Mouse (Mus musculus) embryo, embryonic 11 days (tissue): Measurements from ENCODE around the gene Rabl6.

Source experiments
- DNase-seq: peaks from one replicate; pipeline ENCODE4 v3.0.0-alpha.2; 2015

Gene Rabl6

DNA sequence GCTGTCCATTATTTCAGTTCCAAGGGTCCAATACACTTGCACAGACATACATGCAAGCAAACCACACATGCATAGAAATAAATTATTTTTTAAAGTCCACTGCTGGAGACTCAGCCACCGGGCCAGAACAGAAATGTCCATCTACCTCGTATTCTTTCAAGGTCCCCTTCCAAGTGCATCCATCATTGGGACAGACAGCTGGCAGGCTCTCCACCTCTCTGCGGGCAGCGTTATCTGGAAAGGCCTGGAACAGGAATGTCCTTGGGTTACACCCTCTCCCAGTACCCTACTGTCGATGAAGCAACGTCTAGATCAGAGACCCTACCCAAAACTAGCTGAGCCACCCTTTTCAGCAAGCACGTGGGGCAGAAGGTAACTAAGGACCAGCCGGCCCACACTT, 71.8 kb downstream of the Rabl6 start:
- no peak for DNase-seq

DNA sequence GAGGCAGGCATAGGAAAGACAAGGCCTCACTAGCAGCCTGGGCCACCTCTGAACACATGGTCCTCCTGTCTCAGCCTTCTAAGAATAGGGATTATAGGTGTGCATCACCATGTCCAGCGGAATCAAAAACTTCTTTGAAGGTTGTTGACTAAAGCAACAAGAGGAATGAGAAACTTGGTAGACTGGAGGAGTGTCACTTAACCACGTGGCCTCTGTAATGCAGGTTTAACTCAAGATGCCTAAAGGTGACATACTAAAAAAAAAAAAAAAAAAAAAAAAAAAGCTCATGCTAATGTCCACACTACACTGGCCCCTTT, 73.5 kb downstream of the Rabl6 start:
- no peak for DNase-seq

DNA sequence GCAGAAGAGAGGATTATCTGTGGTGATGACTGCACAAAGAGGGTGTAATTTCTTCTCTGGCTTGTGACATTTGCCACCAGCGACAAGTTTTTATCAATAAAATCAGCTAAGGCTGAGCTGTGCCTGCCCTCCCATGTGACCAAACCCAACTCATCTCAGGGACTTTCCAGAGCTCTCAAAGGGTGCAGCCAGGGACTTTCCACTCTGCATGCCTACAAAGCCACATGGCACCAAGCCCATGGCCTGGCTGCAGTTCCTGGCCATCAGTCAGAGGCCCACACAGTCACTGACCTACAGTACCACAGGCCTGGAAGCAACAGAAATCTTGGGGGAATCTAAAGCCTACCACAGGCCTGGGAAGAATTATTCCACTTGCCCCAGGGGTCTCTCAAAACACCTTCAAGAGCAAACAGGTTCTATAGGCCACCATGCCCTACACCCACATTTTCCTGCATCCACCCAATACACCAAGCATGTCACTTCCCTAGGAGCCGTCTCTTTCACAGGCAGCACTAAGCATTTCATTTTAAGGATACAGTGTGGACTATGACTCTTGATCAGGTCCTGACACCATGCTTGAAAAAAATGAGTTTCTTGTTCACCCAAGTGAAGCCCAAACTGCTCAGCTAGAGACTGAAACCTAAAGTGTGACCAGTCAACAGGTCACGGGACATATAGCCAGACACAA, 74.0 kb downstream of the Rabl6 start:
- no peak for DNase-seq

DNA sequence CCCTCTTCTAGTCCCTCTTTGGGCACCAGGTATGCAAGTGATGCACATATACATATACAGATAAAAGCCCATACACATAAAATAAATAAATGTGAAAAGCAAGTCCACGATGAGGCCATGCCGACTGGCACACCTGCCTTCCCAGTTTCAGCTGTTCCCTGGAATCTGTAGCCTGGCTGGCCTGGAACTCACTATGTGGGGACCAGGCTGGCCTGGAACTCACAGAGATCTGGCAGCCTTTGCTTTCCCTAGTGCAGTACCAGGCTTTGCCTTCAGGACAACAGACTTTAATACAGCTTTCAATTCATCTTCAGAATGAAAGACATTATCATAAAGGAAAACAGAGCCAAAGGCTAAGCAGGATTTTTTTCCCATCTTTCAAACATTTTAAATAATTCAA, 74.6 kb downstream of the Rabl6 start:
- DNase-seq, result no peak
